Mouse (Mus musculus): ENCODE data around the gene Rexo5.

Gene Rexo5

DNA sequence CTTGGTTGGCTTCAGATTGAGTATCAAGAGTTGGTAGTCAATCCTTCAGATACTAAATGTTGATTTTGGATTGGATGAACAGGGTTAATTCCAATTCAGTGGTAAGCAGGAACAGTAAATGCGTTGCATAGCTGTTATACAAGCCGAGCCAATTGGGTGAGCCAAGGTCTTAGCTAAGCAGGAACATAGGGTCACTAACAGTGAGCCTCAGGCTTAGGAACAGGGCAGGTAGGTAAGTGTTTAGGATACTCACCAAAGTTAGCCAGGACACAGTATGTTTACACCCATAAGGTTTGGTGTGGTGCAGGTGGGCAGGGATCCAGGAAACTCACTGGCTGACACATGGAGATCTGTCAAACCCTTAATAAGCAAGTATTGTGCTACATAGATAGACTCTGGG lies 53.6 kb downstream of the Rexo5 start:
- no peak for DNase-seq

DNA sequence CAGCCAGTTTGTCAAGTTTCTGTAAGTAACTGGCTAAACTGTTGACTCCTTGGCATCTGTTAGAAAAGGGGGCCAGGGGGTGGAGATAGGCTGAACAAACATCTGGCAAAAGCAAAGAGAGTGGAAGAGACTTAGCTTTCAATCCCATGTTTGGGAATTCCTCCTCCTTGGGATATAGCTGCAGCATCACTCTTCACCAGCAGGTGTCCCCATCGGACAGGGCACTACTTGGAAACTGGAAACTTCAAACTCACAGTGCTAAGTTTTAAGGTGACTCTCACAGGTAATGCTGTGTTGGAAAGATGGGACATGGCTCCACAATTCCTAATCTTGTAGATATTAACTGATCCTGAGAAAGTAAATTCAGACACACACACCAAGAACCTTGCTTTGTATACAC lies 55.3 kb downstream of the Rexo5 start:
- peak; percentile 17 for DNase-seq

DNA sequence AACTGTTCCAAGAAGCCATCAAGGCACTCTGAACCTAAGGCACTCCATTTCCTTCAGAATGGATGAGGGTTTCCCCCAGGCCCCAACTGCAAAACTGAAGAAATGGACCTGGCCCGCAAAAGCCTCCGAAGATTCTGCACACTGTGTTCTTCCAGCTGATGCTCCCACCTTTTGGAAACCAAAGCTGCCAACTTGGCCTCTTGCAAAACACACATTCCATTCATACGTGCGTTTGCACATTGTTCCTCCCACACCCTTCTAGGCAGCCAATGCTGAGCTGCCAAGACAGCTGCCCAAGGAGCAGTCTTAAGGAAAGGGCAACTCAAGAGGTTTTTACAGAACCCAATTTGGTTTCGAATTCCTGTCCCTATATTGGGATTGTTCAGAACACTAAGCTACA lies 56.9 kb downstream of the Rexo5 start:
- DNase-seq, result no peak

DNA sequence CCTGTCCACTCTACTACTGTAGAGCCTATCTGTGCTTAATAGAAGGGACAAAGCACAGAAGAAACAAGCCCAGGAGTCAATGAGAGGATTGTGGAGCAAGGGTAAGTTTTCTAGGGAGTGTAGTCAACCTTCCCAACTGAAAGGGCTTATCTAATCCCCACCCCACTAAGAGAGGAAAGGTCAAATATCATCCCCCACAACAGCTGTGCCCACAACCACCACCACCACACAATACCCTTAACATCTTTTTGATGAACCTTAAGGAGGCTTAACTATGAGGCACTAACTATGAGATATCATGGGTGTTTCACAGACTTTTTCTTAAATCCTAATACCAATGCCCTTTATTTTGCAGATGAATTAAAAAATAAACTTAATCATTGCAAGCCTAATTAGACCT lies 58.7 kb downstream of the Rexo5 start:
- no peak for DNase-seq

DNA sequence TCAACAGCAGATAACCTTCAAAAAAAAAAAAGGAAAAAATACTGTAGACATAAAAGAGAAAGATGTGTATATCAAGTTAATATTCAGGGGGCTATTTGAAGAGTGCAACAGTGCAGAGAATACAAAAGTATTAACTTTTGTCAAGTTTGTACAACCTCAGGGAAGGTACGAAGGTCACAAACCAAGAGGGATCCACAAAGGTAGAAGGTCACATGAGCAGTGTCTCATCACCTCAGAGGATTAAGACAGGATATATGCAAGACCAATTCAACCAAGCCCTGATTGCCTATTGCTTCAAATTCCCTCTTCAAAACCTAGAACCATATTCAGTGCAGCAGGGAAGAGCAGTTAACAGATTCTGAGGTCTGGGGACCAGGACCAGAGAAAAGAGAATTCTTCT lies 59.4 kb downstream of the Rexo5 start:
- DNase-seq, result no peak

DNA sequence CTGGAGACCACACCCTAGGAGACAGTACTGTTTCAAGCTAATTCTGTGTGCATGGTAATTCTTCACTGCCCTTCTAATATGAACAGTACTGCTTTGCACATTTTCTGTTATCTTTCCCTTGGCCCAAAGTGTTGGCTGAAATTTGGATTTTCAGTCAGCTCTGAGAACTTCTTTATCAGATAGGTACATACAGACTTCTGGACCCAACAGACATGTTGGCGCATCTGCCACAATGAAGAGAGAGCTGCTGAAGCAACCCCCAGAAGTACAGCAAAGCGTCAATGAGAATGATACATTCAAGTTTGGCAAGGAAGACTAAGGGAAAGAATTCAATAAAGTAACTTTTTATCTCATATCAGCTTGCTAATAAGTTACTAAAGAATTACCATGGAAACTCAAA lies 60.6 kb downstream of the Rexo5 start:
- no peak for DNase-seq

DNA sequence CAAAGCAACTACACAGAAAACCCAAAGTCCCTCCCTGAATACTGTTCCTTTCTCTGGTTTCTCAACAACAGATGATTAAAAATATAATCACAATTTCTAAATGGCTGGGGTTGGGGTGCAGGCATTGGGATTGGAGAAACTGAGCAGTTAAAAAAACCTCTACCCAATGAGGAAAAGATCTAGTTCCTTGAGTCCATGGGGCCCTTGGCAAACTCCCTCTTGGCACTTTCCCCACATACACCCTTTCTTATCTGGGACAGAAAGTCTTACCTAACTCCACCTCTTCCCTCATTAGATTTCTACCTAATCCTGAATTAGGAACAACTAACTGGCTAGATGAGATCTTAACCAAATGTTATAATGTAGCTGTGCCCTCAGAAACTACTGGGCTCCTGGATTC lies 61.2 kb downstream of the Rexo5 start:
- DNase-seq, result no peak

DNA sequence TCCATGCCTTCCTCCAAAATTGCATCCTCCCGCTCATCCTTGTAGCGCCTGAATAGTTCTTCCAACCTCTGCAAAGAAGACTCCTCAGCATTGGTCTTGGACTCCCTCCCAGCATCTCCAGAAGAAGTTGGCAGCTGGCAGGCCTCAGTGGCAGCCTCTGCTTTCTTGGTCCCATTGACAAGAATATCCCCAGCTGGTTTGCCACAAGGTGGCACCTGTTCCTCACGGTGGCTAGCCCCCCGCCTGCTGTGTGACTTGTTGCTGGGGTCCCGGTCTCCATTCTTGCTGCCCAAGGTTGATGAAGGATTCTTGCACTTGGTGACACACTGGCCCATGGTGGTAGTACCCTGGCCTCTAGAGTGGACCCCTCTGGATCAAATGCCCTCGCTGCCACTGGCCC lies 65.7 kb downstream of the Rexo5 start:
- DNase-seq, result peak; percentile 4

DNA sequence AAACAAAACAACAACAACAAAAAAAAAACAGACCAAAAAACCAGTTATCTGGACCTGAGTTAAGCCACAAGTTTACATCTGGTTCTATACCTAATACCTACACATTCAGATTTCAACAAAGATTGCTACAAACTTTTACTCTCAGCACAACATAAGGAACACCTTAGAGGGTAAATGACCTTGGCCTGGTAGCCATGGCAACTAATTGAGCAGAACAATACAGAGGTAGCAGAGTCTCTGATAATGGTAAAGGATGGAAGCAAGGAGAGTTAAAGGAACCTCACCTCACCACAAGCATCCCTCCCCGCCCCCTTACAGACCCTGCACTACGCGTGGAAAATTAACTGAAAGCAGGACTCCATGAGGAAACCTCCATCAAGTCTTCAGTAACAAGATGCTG lies 66.3 kb downstream of the Rexo5 start:
- DNase-seq, result no peak

DNA sequence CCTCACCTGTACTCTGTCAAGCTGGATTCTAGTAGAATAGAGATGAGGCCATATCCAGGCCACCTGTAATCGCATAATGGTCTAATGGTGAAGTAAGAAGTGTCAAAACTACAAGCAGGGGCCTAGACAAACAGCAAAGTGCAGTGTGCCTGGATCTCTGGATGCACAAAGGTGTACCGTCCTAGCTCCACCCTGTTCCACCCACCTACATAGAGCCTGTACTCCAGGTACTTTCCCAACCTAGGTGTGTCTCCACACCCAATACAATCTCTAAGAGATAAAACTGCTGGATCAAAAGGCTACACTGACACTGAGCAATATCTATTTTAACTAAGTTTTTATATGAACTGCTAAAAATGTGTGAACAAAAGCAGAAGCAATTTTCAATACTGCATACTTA lies 66.7 kb downstream of the Rexo5 start:
- DNase-seq, result no peak

DNA sequence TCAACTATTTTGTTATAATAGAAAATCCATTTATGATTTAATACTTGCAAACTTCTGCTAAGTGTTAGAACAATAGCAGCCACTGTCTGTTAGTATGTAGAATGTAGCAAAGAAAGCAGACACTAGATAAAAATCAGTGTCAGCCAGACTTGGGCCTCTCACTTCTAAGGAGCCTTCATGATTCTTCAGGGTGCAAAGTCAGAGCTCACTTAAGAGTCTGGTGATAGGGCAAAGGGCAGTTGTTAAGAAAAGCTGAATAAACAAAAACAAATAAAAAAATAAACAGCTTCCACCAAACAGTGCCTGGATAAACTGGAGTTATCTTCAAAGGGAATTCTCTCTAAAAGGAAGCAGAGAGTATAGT lies 67.1 kb downstream of the Rexo5 start:
- no peak for DNase-seq

DNA sequence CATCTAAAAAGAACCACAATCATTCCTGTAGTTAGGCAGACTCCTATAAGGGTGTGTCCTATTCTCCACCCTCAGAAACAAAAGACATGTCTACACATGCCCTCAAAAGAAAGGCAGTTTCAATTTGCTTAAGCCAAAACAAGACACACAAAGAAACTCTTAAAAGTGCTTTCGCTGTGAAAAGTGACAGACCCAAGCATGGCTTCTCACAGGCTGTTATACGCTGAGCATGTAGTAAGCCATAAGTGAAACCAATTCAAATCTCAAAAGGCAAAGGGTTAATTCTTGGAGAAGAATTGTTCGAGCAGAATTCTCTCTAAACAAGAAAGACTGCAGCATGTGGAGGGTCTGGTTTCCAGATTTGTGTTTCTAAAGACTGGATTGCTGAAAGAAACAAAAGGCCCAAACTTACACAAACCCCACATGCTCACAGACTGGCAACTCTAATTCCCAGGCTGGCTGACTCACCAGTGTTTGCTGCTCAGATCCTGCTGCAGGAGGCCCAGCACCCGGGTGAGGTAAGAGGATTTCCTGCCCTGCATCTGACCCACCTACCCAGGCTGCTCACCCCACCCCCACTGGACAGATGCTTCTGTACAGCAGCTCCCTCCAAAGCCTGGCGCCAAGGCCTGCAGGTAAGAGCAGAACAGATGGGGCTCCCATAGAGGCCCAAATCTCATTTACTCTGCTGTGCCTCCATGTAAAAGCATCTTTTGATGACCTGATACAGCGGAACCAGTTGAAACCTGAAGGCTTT lies 67.7 kb downstream of the Rexo5 start:
- DNase-seq, result peak; percentile 40

DNA sequence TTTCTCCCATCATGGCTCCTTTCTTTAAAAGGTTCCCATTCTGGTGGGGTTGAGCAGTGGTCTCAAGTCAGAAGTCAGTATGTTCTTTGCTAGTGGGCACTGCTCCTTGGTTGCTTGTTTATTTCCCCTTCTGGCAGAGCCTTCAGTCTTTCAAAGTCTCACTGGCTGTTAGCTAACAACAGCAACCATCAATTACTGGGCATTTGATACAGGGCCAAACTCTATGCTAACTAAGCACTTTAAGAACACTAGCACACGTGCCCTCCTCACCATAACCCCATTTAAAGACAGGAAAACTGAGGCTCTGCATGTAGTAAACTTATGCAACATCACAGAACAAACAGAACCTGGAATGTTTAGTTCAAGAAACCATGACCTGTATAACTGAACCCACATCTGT lies 68.4 kb downstream of the Rexo5 start:
- DNase-seq, result no peak

DNA sequence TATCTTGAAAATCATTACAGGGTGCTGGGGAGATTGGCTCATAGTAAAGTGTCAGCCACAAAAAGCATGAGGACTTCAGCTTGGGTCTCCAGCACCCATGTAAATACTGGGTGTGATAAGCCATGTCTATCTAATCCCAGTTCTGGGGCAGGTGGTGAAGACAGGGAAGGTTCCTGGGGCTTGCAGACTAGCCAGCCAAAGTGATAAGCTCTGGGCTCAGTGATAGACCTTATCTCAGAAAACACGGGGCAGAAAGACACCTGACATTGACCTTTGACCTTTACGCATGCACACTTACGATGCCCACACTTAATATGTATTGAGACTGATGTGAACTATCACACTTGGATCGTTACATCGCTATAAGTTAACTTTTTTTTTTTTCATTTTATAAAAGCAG lies 70.7 kb downstream of the Rexo5 start:
- no peak for DNase-seq

DNA sequence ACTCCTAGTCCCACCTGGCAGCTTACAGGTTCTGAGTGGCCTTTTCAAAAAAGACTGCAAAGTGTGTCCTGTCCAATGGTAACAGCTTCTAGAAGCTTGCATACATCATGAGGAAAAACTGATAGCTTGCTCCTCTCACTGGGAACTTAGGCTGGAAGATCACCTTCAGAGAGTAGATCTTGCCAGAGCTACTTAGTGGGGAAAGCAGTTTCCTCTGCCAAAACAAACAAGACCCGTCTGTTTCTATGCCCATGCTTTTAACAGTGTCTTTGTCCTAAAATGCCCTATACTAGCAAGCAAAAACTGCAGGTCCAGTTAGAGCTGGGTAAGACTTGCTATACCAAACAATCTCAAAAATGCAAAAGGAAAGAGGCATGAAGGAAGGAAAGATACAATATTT lies 72.3 kb downstream of the Rexo5 start:
- no peak for DNase-seq

DNA sequence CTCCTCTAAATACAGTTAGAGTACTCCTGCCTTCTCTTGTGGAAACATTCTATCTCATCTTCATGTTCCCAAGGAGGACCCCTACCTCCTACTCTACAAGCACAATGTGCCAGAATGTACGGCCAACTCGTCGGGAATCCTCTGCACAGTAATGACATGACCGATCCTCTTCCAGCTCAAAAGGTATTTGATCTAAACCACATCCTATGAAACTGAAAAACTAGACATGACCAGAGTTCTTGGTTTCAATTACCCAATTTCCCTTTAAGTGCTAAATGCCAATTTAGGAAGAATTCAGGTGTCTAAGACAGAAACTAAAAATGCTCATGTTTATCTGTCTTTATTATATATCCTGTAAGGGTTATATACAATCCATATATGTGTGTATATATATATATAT lies 78.4 kb downstream of the Rexo5 start:
- no peak for DNase-seq

DNA sequence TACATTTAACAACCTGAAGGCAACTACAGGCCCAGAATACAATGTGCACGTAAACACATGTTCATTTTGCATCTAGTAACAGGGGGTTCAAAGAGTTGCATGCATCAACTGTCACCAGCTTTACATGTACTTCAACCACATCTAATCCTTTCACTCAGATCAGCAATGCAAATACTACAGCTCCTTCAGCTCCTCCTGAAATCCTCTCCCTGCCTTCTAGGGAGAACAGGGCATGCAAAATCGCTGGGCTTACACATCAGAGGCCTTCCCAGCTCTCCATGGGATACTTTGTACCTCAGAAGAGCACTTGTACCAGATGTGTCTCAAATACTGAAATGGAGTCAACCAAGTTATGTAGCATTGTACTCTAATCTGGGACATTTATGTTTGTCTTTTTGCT lies 79.2 kb downstream of the Rexo5 start:
- no peak for DNase-seq

DNA sequence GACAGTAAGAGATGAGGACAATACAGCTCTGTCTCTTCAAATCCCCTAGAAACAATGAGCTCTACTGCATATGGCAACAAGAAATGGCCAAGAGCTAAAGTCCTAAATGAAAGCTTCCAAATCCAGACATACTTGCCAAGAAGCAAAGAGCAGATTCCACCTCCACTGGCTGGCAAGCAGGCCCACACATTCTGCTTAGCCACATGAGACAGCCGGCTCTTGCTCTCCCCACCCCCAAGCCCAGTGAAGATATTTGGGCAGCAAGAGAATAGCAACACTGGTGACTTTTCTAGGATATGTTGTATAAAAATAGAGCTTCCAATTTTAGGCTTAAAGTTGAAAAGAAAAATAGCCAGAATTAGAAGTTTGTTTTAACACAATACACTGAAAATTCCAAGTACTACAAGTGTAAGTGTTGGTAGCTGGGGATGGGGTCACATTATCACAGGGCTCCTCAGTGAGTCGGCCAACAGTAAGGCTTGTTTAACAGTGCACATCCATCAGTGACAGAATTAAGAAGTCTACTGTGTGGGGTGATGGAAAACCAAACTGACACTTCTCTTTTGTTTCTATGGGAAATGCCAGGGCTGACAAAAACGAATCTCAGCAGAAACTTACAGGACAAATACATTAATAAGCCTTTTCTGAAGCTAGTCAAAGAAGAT lies 82.1 kb downstream of the Rexo5 start:
- DNase-seq, result peak; percentile 34

DNA sequence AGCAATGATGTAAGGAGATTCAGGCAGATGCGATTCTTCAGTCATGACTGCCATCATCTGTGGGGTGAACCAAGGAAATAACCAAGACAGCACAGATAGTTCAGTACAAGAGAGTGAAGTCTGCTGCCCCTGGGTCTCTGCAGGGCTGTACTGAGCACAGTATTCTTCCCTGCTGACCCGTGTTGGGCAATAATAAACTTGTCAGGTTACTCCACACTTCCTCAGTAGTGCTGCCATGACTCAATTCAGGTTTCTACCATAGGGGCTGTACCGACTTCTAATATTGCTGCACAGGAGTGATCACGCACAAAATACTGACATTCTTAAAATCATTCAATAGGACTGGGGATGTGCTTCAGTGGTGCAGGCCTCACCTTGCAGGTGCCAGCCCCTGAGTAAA lies 85.4 kb downstream of the Rexo5 start:
- DNase-seq, result no peak

DNA sequence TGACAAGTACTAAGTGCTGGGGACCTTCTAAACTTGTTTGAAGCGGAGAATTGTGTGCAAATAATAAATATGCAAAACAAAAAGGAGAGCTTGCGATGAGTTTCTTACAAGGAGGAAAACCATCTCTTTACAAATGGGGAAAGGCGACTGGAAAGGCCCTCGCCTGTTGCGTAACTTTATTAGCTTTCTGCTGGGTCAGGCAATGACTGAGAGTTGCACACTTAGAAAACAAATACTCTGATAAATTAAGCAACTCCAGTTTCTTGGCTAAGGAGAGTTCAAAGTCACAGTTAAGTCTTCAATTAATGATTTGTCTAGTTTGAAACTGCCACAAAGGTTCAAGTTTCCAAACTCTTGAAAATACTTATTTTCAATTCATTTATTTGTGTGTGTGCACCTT lies 86.5 kb downstream of the Rexo5 start:
- no peak for DNase-seq

DNA sequence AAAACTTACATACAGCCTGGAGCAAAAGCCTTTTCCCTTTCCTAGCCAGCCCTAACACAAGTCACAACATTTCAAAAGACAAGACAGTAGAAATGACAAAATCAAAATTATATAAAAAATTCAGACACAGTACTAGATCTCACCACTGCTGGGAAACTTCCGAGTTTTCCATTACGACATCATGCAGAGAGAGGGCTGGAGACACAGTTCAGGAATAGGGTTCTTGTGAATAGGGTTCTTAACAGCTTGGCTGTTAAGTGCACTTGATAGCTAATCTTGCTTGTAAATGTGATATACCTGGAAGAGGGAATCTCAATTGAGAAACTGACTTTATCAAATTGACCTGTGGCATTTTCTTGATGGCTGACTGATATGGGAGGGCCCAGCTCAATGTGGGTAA lies 87.4 kb downstream of the Rexo5 start:
- no peak for DNase-seq

DNA sequence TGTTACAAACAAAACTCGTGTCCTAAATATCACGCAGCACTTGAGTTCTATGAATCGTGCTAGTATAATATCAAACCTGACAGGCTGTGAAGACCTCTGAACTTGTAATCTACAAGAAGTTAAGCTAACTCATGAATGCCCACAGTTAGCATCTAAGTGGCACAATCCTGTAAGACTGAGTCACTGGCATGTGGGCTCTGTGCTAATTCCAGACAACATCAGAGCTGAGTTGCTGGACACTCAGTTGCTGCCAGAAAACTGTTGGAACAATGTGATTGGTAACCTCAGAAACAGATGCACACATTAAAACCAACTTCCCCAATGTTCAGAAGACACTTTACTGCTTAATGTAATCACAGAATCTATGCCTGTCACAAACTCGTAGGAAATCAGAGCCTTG lies 94.1 kb downstream of the Rexo5 start:
- no peak for DNase-seq

DNA sequence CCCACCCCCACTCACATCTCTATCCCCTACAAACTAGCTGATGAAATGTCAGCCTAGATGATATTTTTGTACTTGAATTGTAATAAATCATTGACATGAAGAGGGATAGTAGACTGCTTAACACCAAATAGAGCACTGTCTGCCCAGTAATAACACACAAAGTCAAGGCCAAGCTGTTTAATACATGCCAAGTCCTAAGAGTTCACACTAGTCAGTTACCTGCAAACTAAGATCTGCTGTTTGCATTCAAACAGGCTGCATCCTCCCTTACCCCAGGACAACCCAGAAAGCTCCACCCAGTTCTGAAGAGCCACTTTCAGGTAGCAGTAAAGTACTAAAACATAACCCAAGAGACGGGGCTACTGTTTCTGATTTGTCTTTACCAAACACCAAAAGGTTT lies 98.4 kb downstream of the Rexo5 start:
- no peak for DNase-seq

DNA sequence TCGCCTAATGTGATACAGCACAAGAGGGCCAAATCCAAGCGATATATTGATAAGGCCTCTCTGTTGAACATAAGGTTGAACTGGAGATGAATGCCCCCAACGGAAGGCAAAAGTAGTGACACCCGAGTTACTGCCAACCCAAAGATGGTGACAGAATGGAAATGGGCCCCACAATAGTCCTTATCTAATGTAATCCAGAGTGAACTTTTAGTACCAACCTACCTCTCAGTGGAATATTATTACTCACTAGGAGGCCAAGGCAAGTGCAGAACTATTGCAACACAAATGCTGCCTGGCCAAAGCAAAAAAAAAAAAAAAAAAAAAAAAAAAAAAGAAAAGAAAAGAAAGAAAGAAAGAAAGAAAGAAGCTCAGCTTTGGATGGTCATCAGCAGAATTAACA lies 98.9 kb downstream of the Rexo5 start:
- DNase-seq, result no peak
